In the genomic region with DNA sequence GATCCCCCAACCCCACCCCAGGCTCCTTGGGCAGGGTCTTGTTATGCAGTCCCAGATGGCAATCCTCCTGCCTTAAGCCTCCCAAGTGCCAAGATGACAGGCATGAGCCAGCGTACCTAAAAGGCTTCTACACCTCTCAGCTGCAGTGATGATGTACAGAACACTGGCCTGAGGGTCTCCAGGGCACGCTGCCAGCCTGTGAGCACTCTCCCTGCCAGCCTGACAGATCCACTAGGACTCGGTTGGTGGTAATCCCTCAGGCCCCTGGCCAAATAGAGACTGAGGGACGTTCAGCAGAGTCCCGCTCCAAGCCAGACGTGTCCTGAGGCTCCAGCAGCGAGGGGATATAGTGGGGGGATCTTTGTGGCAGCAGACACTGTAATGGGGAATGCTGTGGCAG, we compare ENCODE assay signal across 16 mouse cellular contexts. TPM values are rescaled to one million over a fixed set of nuclear protein-coding genes. Genes with fewer than 3 reads are reported as not detected.
"Had no signal": no experiment of that assay in that cellular context is flagged by ENCODE, and none has a peak within 500 bp of the region (broad histone marks: within the 10 kb centered on the region; RNA-seq: fewer than 3 reads in every experiment).

No protein-coding gene starts in this region.

- H3K27ac ChIP-seq: liver, embryonic 13.5 days; midbrain, embryonic 12.5 days; stomach, postnatal 0 days had no signal

- H3K4me3 ChIP-seq: liver, embryonic 13.5 days; midbrain, embryonic 12.5 days had no signal

- DNase-seq: kidney, adult 18-20 months; kidney, adult 9 months; kidney, postnatal 14 days; kidney, postnatal 4 days; liver, embryonic 13.5 days; lung, adult 2 months; lung, postnatal 14 days; lung, postnatal 4 days; thymus, adult 2 months; thymus, postnatal 14 days; thymus, postnatal 4 days had no signal

- H3K27me3 ChIP-seq: liver, embryonic 13.5 days; midbrain, embryonic 12.5 days had no signal

- H3K9me3 ChIP-seq: liver, embryonic 13.5 days; midbrain, embryonic 12.5 days had no signal

- H3K9ac ChIP-seq: liver, embryonic 13.5 days; midbrain, embryonic 12.5 days had no signal

- H3K4me1 ChIP-seq: midbrain, embryonic 12.5 days had no signal

- H3K4me2 ChIP-seq: liver, embryonic 13.5 days; midbrain, embryonic 12.5 days had no signal

- H3K36me3 ChIP-seq: liver, embryonic 13.5 days had no signal

RNA-seq across cellular contexts. Expression of gene Chga, which starts 18.3 kb away (rescaled TPM):
- total RNA-seq: liver, adult 2 months; megakaryocyte progenitor cell, adult 5-6 weeks; megakaryocyte-erythroid progenitor cell, adult 5-6 weeks had no signal
- polyA plus RNA-seq: liver, adult 2 months had no signal
